Mouse (Mus musculus) heart, postnatal 0 days (tissue): ENCODE measurements around the gene Stk24.

Experiments
- CTCF ChIP-seq: IDR thresholded peaks from 2 replicates; pipeline ENCODE4 v1.5.1; 2016; ENCODE audit warnings: antibody characterized with exemption, control low read depth, low read depth
- EP300 ChIP-seq: IDR thresholded peaks from 2 replicates; pipeline ENCODE4 v1.6.1; 2016; ENCODE audit warnings: antibody characterized with exemption, low read depth

DNA sequence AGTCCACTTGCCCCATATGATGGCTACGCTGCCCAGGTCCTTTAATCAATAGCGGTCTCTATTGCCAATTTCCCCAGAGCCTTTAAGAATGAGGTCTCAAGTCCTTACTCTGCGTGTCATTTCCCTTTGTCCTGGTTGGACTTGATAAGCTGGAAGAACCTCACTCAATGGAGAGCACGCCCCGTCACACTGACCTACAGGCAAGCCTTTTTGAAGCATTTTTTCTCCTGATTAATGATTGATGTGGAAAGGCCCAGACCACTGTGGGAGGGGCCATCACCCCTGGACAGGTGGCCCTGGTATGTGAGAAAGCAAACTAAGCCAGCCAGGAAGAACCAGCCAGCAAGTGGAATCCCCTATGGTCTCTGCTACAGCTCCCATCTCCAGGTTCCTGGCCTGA, 81.3 kb downstream of the Stk24 start:
- no peak for TF ChIP-seq CTCF
- TF ChIP-seq EP300, result no peak
